Mouse (Mus musculus) small intestine, adult 2 months (tissue): ENCODE data around the gene Zic5.

Experiments
- CTCF ChIP-seq: fragments of 200-500 bp; IDR thresholded peaks from 2 replicates; pipeline ENCODE4 v1.5.1; 2012; ENCODE audit warnings: low read depth, mild to moderate bottlenecking, control low read depth, inconsistent platforms, low read length, moderate library complexity, mixed read lengths; ENCODE audit not compliant: insufficient replicate concordance, insufficient read length; ENCODE audit errors: extremely low read depth
- POLR2A ChIP-seq: fragments of 200-500 bp; IDR thresholded peaks from 2 replicates; pipeline ENCODE4 v1.6.1; 2012; ENCODE audit warnings: low read depth, mild to moderate bottlenecking, control low read depth, inconsistent platforms, low read length, moderate library complexity

DNA sequence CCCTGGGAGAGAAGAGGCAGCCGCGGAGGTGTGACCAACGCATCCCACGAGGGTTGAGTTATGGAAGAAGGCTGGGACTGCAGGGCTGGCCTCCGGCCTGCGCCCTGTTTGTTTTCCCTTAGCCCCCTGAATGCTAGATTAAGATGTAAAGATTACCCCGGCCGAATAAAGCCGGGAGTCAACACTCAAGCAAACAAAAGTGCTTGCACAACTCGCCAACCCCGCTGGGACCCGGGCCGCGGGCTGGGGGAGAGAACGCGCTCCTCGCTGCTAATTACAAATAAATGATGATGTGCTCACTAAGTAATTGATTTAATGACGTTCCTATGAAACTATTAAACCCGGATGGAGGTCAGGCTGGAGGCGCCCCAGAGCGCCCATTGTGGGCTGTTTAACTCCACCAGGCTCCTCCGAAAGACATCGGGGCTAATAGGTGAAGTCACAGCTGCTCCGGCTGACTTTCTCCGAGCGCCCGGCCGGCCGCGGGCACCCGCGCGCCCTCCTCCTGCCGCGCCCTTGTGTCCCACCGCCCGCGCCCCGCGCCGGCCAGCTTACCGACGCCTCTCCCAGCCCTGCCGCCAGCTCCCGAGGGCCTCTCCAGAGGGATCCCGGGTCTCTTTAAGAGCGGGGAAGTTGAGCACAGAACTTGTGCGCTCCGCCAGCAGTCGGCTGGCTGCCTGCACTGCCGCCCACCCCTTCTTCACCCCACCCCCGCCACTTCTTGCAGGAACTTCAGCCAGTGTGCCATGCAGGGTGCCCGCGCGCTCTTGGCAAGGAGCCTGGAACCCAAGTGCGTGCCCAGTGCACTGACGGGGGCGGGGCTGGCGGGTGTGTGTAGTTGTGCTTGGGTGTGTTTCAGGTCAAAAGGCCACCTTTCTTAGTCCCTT lies 14.7 kb downstream of the Zic5 start, which contains the start of gene Gm5089:
- no peak for TF ChIP-seq CTCF
- TF ChIP-seq POLR2A = no peak
